Mouse (Mus musculus): Measurements from ENCODE around the gene Fam107b. TPM values are rescaled to one million over a fixed set of nuclear protein-coding genes. Genes with fewer than 3 reads are reported as not detected.

Gene Fam107b
- polyA plus RNA-seq (2014; fragmentation: Illumina TruSeq; extraction: RNeasy Lipid Tissue Mini Kit (QIAGEN cat#74804); ENCODE audit: low replicate concordance), result 83.4 TPM

GRCm38 (mm10) chr2:3570186-3570585 is at the start of gene Fam107b:
TSS of gene Fam107b (plus strand) at chr2:3570488.

Other genes with a start within 250 kb of the Fam107b start
- gene Rpp38, start 237.8 kb upstream of the Fam107b start, polyA plus RNA-seq (2014; fragmentation: Illumina TruSeq; extraction: RNeasy Lipid Tissue Mini Kit (QIAGEN cat#74804); ENCODE audit: low replicate concordance), result 10.9 TPM
- not detected for gene Acbd7, start 234.3 kb upstream of the Fam107b start, polyA plus RNA-seq (2014; fragmentation: Illumina TruSeq; extraction: RNeasy Lipid Tissue Mini Kit (QIAGEN cat#74804); ENCODE audit: low replicate concordance)
- not detected for gene Olah, start 173.3 kb upstream of the Fam107b start, polyA plus RNA-seq (2014; fragmentation: Illumina TruSeq; extraction: RNeasy Lipid Tissue Mini Kit (QIAGEN cat#74804); ENCODE audit: low replicate concordance)
- gene Meig1, start 147.8 kb upstream of the Fam107b start, polyA plus RNA-seq (2014; fragmentation: Illumina TruSeq; extraction: RNeasy Lipid Tissue Mini Kit (QIAGEN cat#74804); ENCODE audit: low replicate concordance), result not detected
- 14.0 TPM for gene Dclre1c, start 146.4 kb upstream of the Fam107b start, polyA plus RNA-seq (2014; fragmentation: Illumina TruSeq; extraction: RNeasy Lipid Tissue Mini Kit (QIAGEN cat#74804); ENCODE audit: low replicate concordance)
- gene Suv39h2, start 95.5 kb upstream of the Fam107b start, polyA plus RNA-seq (2014; fragmentation: Illumina TruSeq; extraction: RNeasy Lipid Tissue Mini Kit (QIAGEN cat#74804); ENCODE audit: low replicate concordance), result 6.9 TPM
- 1.8 TPM for gene Gm45902, start 57.7 kb upstream of the Fam107b start, polyA plus RNA-seq (2014; fragmentation: Illumina TruSeq; extraction: RNeasy Lipid Tissue Mini Kit (QIAGEN cat#74804); ENCODE audit: low replicate concordance)
- gene Hspa14, start 57.7 kb upstream of the Fam107b start, polyA plus RNA-seq (2014; fragmentation: Illumina TruSeq; extraction: RNeasy Lipid Tissue Mini Kit (QIAGEN cat#74804); ENCODE audit: low replicate concordance), result 47.7 TPM
- gene Cdnf, start 57.5 kb upstream of the Fam107b start, polyA plus RNA-seq (2014; fragmentation: Illumina TruSeq; extraction: RNeasy Lipid Tissue Mini Kit (QIAGEN cat#74804); ENCODE audit: low replicate concordance), result 0.82 TPM

Data from small intestine, adult 10 weeks (tissue).